Mouse (Mus musculus) heart, postnatal 4 days (tissue): ENCODE measurements at regions not wholly inside any gene's neighbourhood (a gene's known extent, or its start where the extent isn't known, plus 50 kb on each side); places are given as distances from the start of the nearest gene placed in this dataset.

Experiments used
- DNase-seq: peaks from one replicate; pipeline ENCODE4 v3.0.0; 2021

- no peak for DNase-seq
Observed at GRCm38 (mm10) chr1:63977956-63978355, 144.1 kb downstream of the Klf7 start.

DNA sequence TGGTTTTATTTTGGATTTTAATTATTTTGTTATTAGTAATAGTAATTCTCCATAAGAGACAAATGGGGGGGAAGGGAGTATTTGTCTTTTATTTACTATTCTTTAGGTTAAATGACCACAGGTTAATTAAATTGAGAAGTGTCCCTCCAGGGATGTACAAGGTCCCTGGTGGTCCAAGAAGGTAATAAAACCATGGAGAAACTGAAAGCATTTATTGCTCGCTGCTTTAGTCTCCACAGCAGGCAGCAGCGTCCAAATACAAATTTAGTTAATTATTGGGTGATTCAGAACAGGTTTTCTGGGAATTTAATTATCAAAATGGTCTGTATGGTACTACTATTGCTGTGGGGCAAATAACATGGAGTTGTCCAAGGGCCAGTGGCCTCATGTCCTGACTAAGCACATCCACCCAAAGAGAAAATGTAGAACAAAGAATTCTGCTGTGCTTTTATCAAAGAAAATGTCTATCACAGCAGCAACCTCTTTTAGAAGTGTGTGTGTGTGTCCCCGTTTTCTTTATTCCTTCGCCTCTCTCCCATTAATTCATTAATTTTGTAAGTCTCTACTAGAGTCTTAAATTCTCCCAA is 144.7 kb downstream of the Klf7 start:
- DNase-seq = no peak

DNA sequence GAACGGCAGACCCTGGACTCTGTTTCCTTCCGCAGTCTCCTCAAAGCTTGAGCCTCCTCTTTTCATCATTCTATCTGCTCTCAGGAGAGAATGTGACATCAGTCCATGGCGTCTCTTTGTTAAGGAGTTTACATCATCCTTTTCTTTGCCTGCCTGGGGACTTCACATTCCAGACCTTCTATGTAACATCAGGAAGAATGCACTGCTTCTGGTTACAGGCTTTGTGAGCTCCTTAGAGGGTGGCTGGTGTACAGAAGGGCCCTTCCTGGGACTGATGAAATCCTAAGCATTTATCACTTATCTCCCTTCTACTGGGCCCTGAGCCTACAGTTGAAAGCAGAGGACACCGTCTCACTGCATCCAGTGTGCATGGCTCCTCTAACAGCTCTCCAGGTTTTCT is 145.2 kb downstream of the Klf7 start:
- no peak for DNase-seq

DNA sequence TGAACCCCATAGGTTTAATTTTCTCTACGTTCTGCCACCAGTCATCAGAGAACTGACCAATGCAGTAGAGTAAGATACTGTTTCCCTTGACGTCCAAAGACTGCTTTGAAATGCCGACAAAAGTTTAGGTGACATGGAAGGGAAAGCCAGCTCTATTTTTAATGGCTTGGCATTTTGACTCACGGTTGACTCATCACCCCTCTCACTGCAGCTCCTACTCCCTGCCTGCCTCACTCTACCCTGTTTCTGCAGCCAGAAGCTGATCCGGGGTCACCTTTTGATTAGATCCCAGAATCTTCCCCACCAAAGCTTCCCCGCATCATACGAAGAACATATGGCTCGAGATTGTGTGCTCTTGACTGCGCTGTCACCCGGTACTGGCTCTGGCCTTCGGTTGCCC is 154.2 kb downstream of the Klf7 start:
- DNase-seq = no peak

GRCm38 (mm10) chr1:63965446-63965845 is 156.6 kb downstream of the Klf7 start:
- no peak for DNase-seq

DNA sequence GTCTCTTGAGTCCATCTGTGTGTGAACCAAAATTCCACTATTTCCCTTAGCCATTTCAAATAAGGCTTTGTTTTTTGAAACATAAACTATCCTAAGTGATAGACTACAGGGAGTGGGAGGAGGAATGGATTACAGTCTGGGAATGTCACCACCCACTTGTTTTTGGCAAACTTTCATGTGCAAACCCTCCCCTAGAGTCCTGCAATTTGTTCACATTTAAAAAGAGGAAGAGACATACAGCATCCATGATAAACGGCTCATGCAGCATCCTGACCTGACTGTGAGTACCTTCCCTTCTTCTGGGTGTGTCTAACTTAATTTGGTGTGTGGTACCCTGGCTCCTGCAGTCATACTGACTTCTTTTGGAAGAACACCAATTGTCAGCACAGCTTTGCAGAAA is 157.6 kb downstream of the Klf7 start:
- DNase-seq = no peak

GRCm38 (mm10) chr1:63955701-63956355 is 166.3 kb downstream of the Klf7 start:
- no peak for DNase-seq

GRCm38 (mm10) chr1:63954876-63955513 is 167.1 kb downstream of the Klf7 start:
- DNase-seq = no peak

DNA sequence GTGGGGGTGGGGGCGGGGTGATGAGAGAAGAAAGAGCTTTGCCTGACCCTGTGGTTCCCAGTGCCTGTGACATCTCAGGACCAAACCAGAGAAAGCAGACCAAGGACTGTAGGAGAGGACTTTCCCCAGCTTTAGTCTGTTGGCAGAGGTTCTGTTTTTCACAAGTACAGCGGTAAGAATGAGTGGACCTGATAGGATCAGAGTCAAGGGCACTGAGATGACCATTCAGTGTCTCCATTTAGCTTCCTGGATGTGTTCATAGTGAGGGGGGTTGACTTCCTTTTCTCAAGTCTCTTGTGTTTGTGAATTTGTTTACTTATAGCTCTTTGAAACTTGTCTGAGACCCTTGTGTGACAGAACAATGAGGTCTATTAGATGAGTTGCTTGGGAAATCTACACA is 167.9 kb downstream of the Klf7 start:
- DNase-seq = no peak

DNA sequence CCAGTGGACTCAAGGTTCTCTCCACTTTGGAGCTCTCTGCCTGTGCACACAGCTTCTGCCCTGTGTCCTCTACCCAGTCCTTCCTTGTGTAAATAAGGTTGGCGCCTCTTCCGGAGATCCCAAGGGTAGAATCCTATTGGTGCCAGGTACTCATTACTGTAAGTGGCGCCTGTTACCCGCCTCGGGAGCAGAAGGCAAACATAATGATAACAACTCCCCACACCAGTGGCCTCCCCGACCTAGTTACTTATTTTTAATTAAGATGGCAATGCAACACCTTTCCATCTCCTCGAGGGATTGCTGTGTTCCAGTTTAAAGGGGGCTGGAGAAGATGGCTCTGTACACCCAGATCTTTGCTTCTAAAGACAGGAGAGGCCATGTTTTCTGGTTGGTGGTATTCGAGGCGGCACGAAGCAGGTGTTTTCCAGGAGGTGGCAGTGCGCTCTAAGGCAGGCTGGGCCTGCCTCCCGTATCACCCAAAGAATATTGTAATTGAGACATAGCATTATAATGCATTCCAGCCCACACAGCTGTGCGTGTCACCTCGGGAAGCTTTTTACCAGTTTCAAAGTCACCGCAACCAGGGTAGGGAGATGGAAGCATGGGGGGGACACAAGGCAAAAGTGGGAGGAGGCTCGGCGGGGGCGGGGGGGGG is 168.7 kb downstream of the Klf7 start:
- peak; percentile 68 for DNase-seq

GRCm38 (mm10) chr1:63951663-63952062 is 170.4 kb downstream of the Klf7 start:
- DNase-seq = no peak

DNA sequence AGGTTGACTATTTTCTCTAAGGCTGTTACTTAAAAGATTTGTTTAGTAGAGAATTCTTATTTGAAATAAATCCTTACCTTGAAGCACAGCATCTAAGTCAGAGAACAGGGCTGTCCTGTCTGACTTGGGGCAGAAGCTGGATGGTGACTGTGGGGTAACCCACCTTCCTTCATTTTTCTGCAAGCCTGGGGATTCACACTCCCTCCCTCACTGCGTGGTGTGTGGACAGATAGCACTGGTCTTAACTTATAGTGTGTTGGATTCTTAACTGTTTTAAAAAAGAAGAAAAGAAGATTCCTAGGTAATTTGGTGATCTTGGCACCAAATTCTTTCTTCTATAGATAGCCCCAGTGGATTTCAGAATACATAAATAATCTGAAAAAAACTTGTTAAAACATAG is 174.8 kb downstream of the Klf7 start:
- no peak for DNase-seq

- no peak for DNase-seq
Observed at GRCm38 (mm10) chr1:63946834-63947233, 175.2 kb downstream of the Klf7 start.

DNA sequence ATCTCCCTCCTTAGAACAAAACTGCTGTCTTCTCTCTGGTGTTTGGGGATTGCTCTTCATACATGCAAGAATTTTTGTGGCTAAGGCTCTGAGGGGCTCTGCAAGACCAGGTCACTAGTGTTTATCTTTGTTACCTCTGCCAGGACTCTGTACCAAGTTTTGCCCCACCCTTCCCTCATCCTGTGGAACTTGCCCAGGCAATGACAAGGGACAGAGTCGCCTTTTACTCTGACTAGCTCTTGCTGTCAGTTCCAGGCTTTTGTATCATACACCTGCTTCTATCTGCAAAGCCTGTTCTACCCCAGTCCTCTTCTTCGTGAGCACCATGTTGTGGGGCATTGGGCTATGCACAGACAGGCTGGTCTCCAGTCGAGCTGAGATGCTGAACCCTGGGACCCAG is 175.7 kb upstream of the 4933402D24Rik start:
- no peak for DNase-seq

GRCm38 (mm10) chr1:63938416-63938815 is 169.3 kb upstream of the 4933402D24Rik start:
- no peak for DNase-seq

- DNase-seq = no peak
Observed at GRCm38 (mm10) chr1:63937480-63937879, 168.4 kb upstream of the 4933402D24Rik start.

DNA sequence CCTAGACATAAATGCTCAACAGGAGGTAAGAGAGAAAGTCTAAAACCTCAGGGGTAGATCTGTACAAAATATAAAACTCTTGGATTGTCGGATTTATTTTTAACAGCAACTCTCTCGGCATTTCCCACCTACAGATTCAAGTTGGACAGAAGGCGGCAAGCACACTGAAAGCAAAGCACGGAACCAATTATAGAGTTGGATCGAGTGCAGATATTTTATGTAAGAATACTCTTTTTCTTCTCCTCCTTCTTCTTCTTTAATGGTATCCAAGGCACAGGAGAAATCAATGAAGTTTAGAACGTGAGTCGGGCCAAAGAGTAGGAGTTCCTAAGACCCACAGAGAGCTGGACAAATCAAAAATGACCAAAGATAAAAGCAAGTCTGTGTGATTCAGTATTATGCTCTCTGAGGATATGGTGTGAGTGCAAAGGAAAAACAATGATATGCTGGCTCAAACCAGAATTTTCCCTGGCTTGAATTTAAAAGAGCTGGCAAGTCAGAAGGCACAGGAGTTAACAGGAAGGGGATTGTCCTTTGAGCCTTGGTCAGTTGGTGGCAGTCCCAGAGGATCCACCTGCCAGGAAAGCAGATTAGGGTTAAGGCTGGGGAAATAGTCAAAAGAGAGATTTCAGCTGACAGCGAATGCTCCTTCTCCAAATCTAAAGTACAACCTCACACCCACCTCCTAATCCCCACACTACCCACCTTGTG is 165.7 kb upstream of the 4933402D24Rik start:
- no peak for DNase-seq

GRCm38 (mm10) chr1:63932484-63932883 is 163.4 kb upstream of the 4933402D24Rik start:
- DNase-seq = peak; percentile 15

- DNase-seq = no peak
Observed at GRCm38 (mm10) chr1:63929362-63930125, 160.5 kb upstream of the 4933402D24Rik start.

DNA sequence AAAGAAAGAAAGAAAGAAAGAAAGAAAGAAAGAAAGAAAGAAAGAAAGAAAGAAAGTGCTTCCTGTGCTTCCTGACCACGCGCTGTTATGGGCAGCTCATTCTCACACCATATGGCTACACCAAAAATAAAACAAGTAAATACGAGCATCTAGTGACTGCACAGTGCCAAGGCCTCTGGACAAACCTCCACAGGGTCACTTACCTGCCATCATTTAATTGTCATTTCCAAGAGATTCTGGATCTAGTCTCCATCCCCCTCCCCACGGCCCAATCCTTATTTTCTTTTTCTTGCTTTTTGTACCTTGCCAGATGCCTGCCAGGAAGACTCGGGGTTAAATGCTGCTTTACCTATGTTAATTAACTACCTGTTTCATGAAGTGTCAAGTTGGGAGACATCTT is 159.8 kb upstream of the 4933402D24Rik start:
- DNase-seq = no peak

- DNase-seq = no peak
Observed at GRCm38 (mm10) chr1:63928361-63928760, 159.3 kb upstream of the 4933402D24Rik start.
